Mouse (Mus musculus): ENCODE measurements around the gene Elovl7.

DNA sequence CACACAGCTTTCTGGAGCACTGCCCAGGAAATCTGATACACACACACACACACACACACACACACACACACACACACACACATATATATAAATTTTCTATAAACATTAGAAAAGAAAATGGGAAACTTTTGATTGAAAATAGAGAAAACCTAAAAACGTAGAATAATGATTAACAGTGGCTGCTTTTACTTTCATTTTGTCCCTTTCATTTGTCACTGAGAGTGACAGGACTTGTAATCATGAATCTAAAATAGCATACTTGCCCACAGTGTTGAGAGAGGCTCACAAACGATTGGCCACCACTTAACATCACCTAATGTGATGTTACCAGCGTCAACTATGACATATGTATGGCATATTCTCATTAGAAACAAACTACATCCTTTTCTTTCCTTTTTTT, 75.2 kb downstream of the Elovl7 start:
- no peak for TF ChIP-seq CTCF (IDR thresholded peaks at IDR 0.05; ENCODE audit: low read depth, low read length)
- no peak for TF ChIP-seq POLR2A (IDR thresholded peaks at IDR 0.05; ENCODE audit: insufficient read depth, low read length)
